Mouse (Mus musculus): ENCODE data around the gene Pxdn.

- no peak for TF ChIP-seq CTCF (IDR thresholded peaks at IDR 0.05; ENCODE audit: low read depth, low read length)
- no peak for TF ChIP-seq POLR2A (IDR thresholded peaks at IDR 0.05; ENCODE audit: borderline replicate concordance, low read depth, low read length)
These were observed 78.1 kb downstream of the Pxdn start for GRCm38 (mm10) chr12:30015501-30015900.
